Mouse (Mus musculus) cortical plate, adult 2 months (tissue): Measurements from ENCODE around the gene Lgi1.

Experiments used
- CTCF ChIP-seq: fragments of 200-500 bp; IDR thresholded peaks from 2 replicates; pipeline ENCODE4 v1.5.1; 2011; ENCODE audit warnings: mild to moderate bottlenecking, control low read depth, low read length; ENCODE audit not compliant: insufficient read depth; ENCODE audit errors: extremely low read depth
- POLR2A ChIP-seq: fragments of 200-500 bp; IDR thresholded peaks from 2 replicates; pipeline ENCODE4 v1.6.1; 2011; ENCODE audit warnings: mild to moderate bottlenecking, low read length, control low read depth; ENCODE audit not compliant: insufficient read depth; ENCODE audit errors: extremely low read depth

DNA sequence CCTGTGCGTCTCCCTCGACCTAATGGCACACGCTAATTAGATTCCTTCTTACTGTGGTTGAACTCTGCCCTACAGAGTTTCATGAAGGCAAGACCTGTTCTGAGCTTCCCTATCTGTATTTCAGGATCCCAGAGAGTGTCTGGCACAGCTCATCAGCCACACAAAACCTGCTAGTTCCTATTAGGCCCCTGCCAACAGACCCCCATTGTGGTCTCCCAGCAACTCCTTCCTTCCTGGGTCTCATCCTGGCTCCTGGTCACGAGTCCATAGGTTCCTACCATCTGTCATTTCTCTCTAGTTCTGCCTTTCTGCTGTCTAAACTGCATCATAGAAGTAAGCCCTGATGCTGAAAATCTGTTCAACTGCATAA lies 60.7 kb downstream of the Lgi1 start:
- TF ChIP-seq CTCF (no peak), POLR2A (no peak)
